Mouse (Mus musculus): ENCODE measurements around the gene Ptcd1. TPM values are rescaled to one million over a fixed set of nuclear protein-coding genes. Genes with fewer than 3 reads are reported as not detected.
"Not testable (repeated sequence)": the region's sequence is repeated elsewhere in the genome, so short reads cannot be mapped to it uniquely, and the experiment has no call there.

The Ptcd1 gene
- polyA plus RNA-seq, 1 experiment from 2014 or later, result 15.7 TPM

- ATAC-seq (replicated peaks; ENCODE audit: low FRiP score); DNase-seq (ENCODE audit: low spot score); H3K4me2 ChIP-seq; H3K4me3 ChIP-seq (ENCODE audit: low read depth, low read length); H3K27ac ChIP-seq (ENCODE audit: low read depth, low read length); H3K9ac ChIP-seq (ENCODE audit: low read depth, low read length); H3K4me1 ChIP-seq (replicated peaks; ENCODE audit: control insufficient read depth, insufficient read depth, low read length); H3K9me3 ChIP-seq (ENCODE audit: control insufficient read depth, low read length); H3K27me3 ChIP-seq (replicated peaks; ENCODE audit: control insufficient read depth, insufficient read depth, low read length): not testable (repeated sequence)
- H3K36me3 ChIP-seq (ENCODE audit: control insufficient read depth, insufficient read depth, low read length), result peaks cover 56% of the 10 kb centered on the region
- WGBS, result 96% methylated on average over 11 of the region's 11 CpGs
Observed at GRCm38 (mm10) chr5:145101451-145101850, 65.5 kb downstream of the Ptcd1 start.

- Histone ChIP-seq H3K9me3 (ENCODE audit: control insufficient read depth, low read length) (no peaks in the 10 kb centered on the region), H3K4me2 (no peak overlapping the region), H3K9ac (ENCODE audit: low read depth, low read length) (no peak overlapping the region), H3K27me3 (replicated peaks; ENCODE audit: control insufficient read depth, insufficient read depth, low read length) (no peaks in the 10 kb centered on the region), H3K4me1 (replicated peaks; ENCODE audit: control insufficient read depth, insufficient read depth, low read length) (no peaks in the 10 kb centered on the region), H3K27ac (ENCODE audit: low read depth, low read length) (no peak overlapping the region), H3K4me3 (ENCODE audit: low read depth, low read length) (no peak overlapping the region), H3K36me3 (ENCODE audit: control insufficient read depth, insufficient read depth, low read length) (peaks cover 54% of the 10 kb centered on the region)
- WGBS, result 94% methylated on average over 9 of the region's 9 CpGs
- no peak for DNase-seq (ENCODE audit: low spot score)
- ATAC-seq (replicated peaks; ENCODE audit: low FRiP score), result no peak
Observed at GRCm38 (mm10) chr5:145100960-145101359, 65.9 kb downstream of the Ptcd1 start.

GRCm38 (mm10) chr5:145098340-145098821 lies 68.5 kb downstream of the Ptcd1 start:
- no peaks in the 10 kb centered on the region for H3K9me3 ChIP-seq (ENCODE audit: control insufficient read depth, low read length)
- H3K4me3 ChIP-seq (ENCODE audit: low read depth, low read length), result no peak overlapping the region
- H3K36me3 ChIP-seq (ENCODE audit: control insufficient read depth, insufficient read depth, low read length), result peaks cover 30% of the 10 kb centered on the region
- no peaks in the 10 kb centered on the region for H3K4me1 ChIP-seq (replicated peaks; ENCODE audit: control insufficient read depth, insufficient read depth, low read length)
- H3K27ac ChIP-seq (ENCODE audit: low read depth, low read length), result no peak overlapping the region
- no peak overlapping the region for H3K9ac ChIP-seq (ENCODE audit: low read depth, low read length)
- DNase-seq (ENCODE audit: low spot score), result no peak
- 72% methylated on average over 10 of the region's 10 CpGs for WGBS
- 0 out of 2 replicates have a peak, but pooled peaks have one; percentile 22 for ATAC-seq (replicated peaks; ENCODE audit: low FRiP score)
- H3K4me2 ChIP-seq, result no peak overlapping the region
- no peaks in the 10 kb centered on the region for H3K27me3 ChIP-seq (replicated peaks; ENCODE audit: control insufficient read depth, insufficient read depth, low read length)

Other genes with a start within 250 kb of the Ptcd1 start
- 8.6 and 9.2 TPM in 2 replicates for gene Smurf1, start 201.3 kb downstream of the Ptcd1 start, polyA plus RNA-seq (2014; fragmentation: Nextera tagmentation; extraction: Ambion mirVana)
- gene Gm4871, start 134.4 kb downstream of the Ptcd1 start, polyA plus RNA-seq (2014; fragmentation: Nextera tagmentation; extraction: Ambion mirVana), result not detected in 2 replicates
- gene 1700018F24Rik, start 124.1 kb downstream of the Ptcd1 start, polyA plus RNA-seq (2014; fragmentation: Nextera tagmentation; extraction: Ambion mirVana), result not detected in 2 replicates
- gene Arpc1a, start 83.3 kb downstream of the Ptcd1 start, polyA plus RNA-seq (2014; fragmentation: Nextera tagmentation; extraction: Ambion mirVana), result 114 TPM in 2 replicates
- 0.06 and 0.27 TPM in 2 replicates for gene Kpna7, start 83.1 kb downstream of the Ptcd1 start, polyA plus RNA-seq (2014; fragmentation: Nextera tagmentation; extraction: Ambion mirVana)
- gene Arpc1b, start 52.9 kb downstream of the Ptcd1 start, polyA plus RNA-seq (2014; fragmentation: Nextera tagmentation; extraction: Ambion mirVana), result 190 and 209 TPM in 2 replicates
- gene Pdap1, start 26.9 kb downstream of the Ptcd1 start, polyA plus RNA-seq (2014; fragmentation: Nextera tagmentation; extraction: Ambion mirVana), result 104 and 122 TPM in 2 replicates
- gene Bud31, start 26.7 kb downstream of the Ptcd1 start, polyA plus RNA-seq (2014; fragmentation: Nextera tagmentation; extraction: Ambion mirVana), result 233 and 243 TPM in 2 replicates
- 38.6 and 44.1 TPM in 2 replicates for gene Cpsf4, start 105 bp upstream of the Ptcd1 start, polyA plus RNA-seq (2014; fragmentation: Nextera tagmentation; extraction: Ambion mirVana)
- gene Atp5j2, start 25.0 kb upstream of the Ptcd1 start, polyA plus RNA-seq (2014; fragmentation: Nextera tagmentation; extraction: Ambion mirVana), result 528 and 573 TPM in 2 replicates
- 5.9 and 7.3 TPM in 2 replicates for gene Zkscan14, start 34.8 kb upstream of the Ptcd1 start, polyA plus RNA-seq (2014; fragmentation: Nextera tagmentation; extraction: Ambion mirVana)
- gene Zkscan5, start 37.5 kb upstream of the Ptcd1 start, polyA plus RNA-seq (2014; fragmentation: Nextera tagmentation; extraction: Ambion mirVana), result 10.3 TPM in 2 replicates
- gene Zfp655, start 64.6 kb upstream of the Ptcd1 start, polyA plus RNA-seq (2014; fragmentation: Nextera tagmentation; extraction: Ambion mirVana), result 33.2 and 36.4 TPM in 2 replicates
- gene Zscan25, start 113.4 kb upstream of the Ptcd1 start, polyA plus RNA-seq (2014; fragmentation: Nextera tagmentation; extraction: Ambion mirVana), result 0.48 TPM in 2 replicates
- not detected in 2 replicates for gene Cyp3a57, start 178.2 kb upstream of the Ptcd1 start, polyA plus RNA-seq (2014; fragmentation: Nextera tagmentation; extraction: Ambion mirVana)